Mouse (Mus musculus): ENCODE results near the gene Brd2. TPM values are rescaled to one million over a fixed set of nuclear protein-coding genes. Genes with fewer than 3 reads are reported as not detected.

Brd2 gene
- polyA plus RNA-seq, 1 experiment from 2014 or later = 140 TPM

DNA sequence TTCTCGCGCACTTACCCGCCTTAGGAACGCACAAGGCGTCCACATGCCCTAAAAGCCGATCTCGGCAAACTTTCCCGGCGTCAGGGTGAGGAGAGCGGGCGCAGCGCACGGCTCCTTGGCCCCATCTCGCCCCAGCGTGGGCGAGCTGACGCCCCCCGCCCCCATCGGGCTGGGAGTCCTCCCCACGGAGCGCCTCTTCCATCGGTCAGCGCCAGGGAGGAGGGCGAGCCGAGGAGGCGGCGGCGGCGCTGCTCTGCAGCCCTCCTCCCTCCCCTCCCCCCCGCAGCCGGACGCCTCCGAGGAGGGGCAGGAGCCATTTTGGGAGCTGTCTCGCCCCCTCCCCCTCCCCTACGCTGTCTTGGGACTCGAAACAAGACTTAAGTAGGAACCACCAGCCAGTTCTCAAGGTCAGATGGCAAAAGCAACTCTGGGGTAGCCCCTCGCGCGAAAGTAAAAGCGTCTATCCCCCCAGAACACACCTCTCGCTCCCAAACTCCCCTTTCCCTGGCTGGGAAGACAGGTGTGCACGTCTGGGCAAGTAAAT is 2.2 kb downstream of the Brd2 start:
- peak; percentile 12 for ATAC-seq (replicated peaks; ENCODE audit: low FRiP score)
- WGBS = under 1% methylated on average over 34 of the region's 42 CpGs
- Histone ChIP-seq H3K4me2 (peak overlapping the region; percentile 94), H3K4me3 (replicated peaks) (peak overlapping the region; percentile 86), H3K9ac (peak overlapping the region; percentile 94), H3K27ac (peak overlapping the region; percentile 100), H3K9me3 (replicated peaks) (no peaks in the 10 kb centered on the region), H3K27me3 (no peaks in the 10 kb centered on the region), H3K36me3 (peaks cover 32% of the 10 kb centered on the region), H3K4me1 (peaks cover 39% of the 10 kb centered on the region)

DNA sequence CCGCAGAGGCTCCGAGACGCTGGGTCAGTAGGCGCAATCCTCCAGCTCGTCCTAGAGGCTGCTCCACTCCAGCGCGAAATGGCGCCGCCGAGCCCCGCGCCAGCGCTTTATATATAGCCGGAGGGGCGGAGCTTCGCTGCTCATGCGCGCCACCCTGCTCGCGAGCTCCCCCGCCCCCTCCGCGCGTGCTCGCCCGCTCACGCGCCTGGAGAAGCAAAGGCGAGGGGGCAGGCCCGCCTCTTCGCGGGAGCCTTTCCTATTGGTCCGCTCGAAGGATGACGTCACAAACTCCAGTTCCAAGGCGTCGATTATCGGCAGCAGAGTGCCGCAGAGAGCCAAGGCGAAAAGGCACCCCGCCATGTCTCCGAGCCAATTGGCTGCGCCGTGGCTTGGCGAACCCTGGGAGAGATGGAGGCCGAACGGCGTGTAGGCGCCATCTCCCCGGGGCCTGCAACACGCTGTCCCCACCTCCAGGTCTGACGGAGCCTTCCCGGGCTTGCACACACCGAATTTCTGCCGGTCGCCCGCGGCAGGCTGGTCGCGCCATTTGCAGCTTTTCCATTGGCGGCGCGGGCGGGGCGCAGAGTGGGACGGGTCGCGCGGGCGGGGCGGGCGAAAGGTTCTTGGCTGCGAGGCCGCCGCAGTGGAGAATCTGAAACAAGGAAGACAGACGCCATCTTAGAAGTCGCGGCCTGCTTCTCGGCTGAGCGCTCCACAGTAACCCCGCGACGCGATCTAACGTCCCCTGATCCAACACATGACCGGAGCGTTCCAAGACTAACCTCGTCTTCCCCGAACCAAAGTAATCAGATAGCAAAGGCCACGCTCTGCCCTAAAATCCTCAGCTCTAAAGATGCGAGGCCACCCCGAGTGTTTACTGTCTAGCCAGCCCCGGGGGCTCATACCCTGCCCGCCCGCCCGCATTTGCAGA is 2.9 kb downstream of the Brd2 start, which contains the start of gene H2-DMa:
Gene H2-DMa, plus strand, starts transcription at position 293 of the 931 bp plus-strand sequence.
- Histone ChIP-seq H3K9ac (peak within 1 kb of the TSS; percentile 94), H3K9me3 (replicated peaks) (no peaks in the 10 kb centered on the region), H3K4me3 (replicated peaks) (peak within 1 kb of the TSS; percentile 86), H3K36me3 (peaks cover 39% of the 10 kb centered on the region), H3K4me2 (peak within 1 kb of the TSS; percentile 94), H3K4me1 (peaks cover 39% of the 10 kb centered on the region), H3K27ac (peak within 1 kb of the TSS; percentile 100), H3K27me3 (no peaks in the 10 kb centered on the region)
- under 1% methylated on average over 96 of the region's 96 CpGs for WGBS
- peak; percentile 74 for ATAC-seq (replicated peaks; ENCODE audit: low FRiP score)

DNA sequence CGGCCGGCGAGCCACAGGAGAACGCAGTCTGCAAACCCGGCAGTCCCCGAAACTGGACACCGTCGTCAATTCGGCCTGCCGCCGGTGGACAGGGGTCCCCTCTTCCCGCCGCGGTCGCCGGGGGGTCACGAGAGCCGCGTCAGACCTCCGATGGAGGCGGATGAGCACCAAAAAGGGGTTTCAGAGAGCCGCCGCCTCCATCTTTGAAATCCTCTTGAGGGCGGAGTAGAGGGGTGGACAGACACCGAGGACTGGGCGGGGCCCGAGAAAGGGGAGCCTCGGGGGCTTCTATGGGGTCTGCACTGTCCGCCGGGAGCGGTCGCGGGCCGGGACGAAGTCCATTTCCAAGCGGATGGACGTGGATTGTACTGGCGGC is 3.6 kb downstream of the Brd2 start:
- Histone ChIP-seq H3K36me3 (peaks cover 46% of the 10 kb centered on the region), H3K9me3 (replicated peaks) (no peaks in the 10 kb centered on the region), H3K9ac (peak overlapping the region; percentile 79), H3K4me1 (peaks cover 34% of the 10 kb centered on the region), H3K27ac (peak overlapping the region; percentile 100), H3K4me3 (replicated peaks) (peak overlapping the region; percentile 86), H3K27me3 (no peaks in the 10 kb centered on the region), H3K4me2 (peak overlapping the region; percentile 94)
- no peak for ATAC-seq (replicated peaks; ENCODE audit: low FRiP score)
- WGBS = under 1% methylated on average over 38 of the region's 38 CpGs

DNA sequence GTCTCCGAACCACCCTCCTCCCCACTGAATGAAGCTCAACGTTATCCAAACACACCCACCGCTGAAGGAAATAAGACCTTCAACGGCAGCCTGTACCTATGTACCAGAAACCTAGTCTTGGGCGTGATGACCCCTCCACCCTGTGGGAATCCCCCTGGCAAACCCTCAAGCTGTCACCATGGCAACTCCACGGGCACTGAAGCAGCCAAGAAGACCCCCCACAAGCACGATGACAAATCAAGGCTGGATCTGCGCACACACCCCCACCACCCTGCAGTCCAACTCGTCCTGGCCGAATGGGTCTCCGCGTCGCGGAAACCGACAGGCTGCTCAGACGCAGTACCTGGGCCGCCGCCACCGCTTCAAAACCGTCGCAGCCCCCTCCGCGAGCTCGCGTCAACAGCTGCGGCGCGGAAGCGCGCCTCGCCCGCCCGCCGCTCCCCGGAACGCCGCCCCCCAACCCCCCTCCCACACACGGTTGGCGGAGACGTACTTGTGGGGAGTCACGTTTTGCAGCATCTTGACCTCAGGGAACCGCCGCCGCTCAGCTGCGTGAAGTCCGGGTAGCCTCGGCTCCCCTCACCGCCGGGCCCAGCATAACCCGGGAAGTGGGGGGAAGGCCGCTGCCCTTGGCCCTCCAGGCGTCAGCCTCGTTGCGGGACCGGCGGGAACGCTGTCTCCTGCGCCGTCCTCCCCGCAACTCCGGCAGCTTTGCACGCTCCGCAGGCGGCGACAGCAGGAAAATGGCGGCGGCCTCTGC is 4.1 kb downstream of the Brd2 start:
- H3K27ac ChIP-seq = peak overlapping the region; percentile 100
- H3K27me3 ChIP-seq = no peaks in the 10 kb centered on the region
- H3K4me2 ChIP-seq = peak overlapping the region; percentile 94
- no peaks in the 10 kb centered on the region for H3K9me3 ChIP-seq (replicated peaks)
- H3K4me3 ChIP-seq (replicated peaks) = peak overlapping the region; percentile 86
- peaks cover 32% of the 10 kb centered on the region for H3K4me1 ChIP-seq
- H3K36me3 ChIP-seq = peaks cover 52% of the 10 kb centered on the region
- under 1% methylated on average over 66 of the region's 67 CpGs for WGBS
- ATAC-seq (replicated peaks; ENCODE audit: low FRiP score) = no peak
- peak overlapping the region; percentile 79 for H3K9ac ChIP-seq

DNA sequence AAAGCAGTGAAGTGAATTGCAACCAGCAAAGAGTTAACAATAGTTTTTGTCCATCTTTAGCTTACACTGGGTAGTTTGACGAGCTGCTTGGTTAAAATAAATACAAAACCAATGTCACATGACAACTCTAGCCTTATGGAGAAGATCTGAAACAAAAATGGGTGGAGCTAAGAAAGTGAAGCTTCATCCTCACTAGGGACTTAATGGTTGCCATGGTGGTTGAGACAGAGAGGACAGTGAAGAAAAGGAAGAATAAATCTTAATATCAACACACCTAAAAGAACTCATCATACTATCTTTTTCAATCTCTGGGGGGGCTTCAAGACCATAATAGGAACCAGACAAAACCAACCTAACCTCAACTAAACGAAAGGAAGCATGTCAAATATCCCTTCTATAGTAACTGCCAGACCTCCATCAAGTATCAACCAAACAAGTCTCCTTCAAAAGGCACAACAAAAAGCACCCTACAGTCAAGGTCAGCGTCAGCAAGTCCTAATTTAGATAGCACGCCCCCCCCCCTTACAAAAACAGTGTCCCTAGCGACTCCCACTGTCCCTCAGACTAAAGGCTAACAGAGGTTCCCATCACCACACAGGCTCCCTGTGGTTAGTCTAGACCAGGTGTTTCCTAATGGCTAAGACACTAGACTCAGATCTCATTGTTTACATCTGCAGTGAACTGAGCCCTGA is 4.9 kb downstream of the Brd2 start:
- under 1% methylated on average over 5 of the region's 5 CpGs for WGBS

GRCm38 (mm10) chr17:34116736-34117370 is 5.6 kb downstream of the Brd2 start:
- peaks cover 29% of the 10 kb centered on the region for H3K4me1 ChIP-seq
- H3K36me3 ChIP-seq = peaks cover 66% of the 10 kb centered on the region
- H3K27me3 ChIP-seq = no peaks in the 10 kb centered on the region
- 23% methylated on average over 7 of the region's 7 CpGs for WGBS
- 0 out of 2 replicates have a peak overlapping the region, but pooled peaks have one; percentile 4 for H3K27ac ChIP-seq
- H3K9ac ChIP-seq = peak overlapping the region; percentile 79
- peak overlapping the region; percentile 94 for H3K4me2 ChIP-seq
- no peak for ATAC-seq (replicated peaks; ENCODE audit: low FRiP score)
- H3K9me3 ChIP-seq (replicated peaks) = no peaks in the 10 kb centered on the region
- H3K4me3 ChIP-seq (replicated peaks) = peak overlapping the region; percentile 86

More for the DNA sequence above, 4.9 kb downstream of the Brd2 start:
- no peaks in the 10 kb centered on the region for H3K9me3 ChIP-seq (replicated peaks)
- ATAC-seq (replicated peaks; ENCODE audit: low FRiP score) = no peak
- H3K4me3 ChIP-seq (replicated peaks) = peak overlapping the region; percentile 86
- H3K4me1 ChIP-seq = peaks cover 29% of the 10 kb centered on the region
- peaks cover 59% of the 10 kb centered on the region for H3K36me3 ChIP-seq
- peak overlapping the region; percentile 79 for H3K9ac ChIP-seq
- H3K27ac ChIP-seq = no peak overlapping the region
- no peaks in the 10 kb centered on the region for H3K27me3 ChIP-seq
- H3K4me2 ChIP-seq = peak overlapping the region; percentile 94

- Histone ChIP-seq H3K9ac (0 out of 2 replicates have a peak overlapping the region, but pooled peaks have one; percentile 6), H3K4me2 (no peak overlapping the region), H3K27ac (no peak overlapping the region), H3K27me3 (no peaks in the 10 kb centered on the region), H3K9me3 (replicated peaks) (no peaks in the 10 kb centered on the region), H3K36me3 (peaks cover 93% of the 10 kb centered on the region), H3K4me3 (replicated peaks) (no peak overlapping the region), H3K4me1 (peaks cover 29% of the 10 kb centered on the region)
- ATAC-seq (replicated peaks; ENCODE audit: low FRiP score) = no peak
- WGBS = 94% methylated on average over 7 of the region's 7 CpGs
Observed at GRCm38 (mm10) chr17:34114114-34114513, 8.3 kb downstream of the Brd2 start.

- 65% methylated on average over 8 of the region's 8 CpGs for WGBS
- Histone ChIP-seq H3K27ac (peak overlapping the region; percentile 41; the same call in 1 of the 2 replicates), H3K9me3 (replicated peaks) (no peaks in the 10 kb centered on the region), H3K4me3 (replicated peaks) (no peak overlapping the region), H3K36me3 (peaks cover 65% of the 10 kb centered on the region), H3K9ac (no peak overlapping the region), H3K27me3 (no peaks in the 10 kb centered on the region), H3K4me2 (no peak overlapping the region), H3K4me1 (peaks cover 9% of the 10 kb centered on the region)
- no peak for ATAC-seq (replicated peaks; ENCODE audit: low FRiP score)
Observed at GRCm38 (mm10) chr17:34110309-34110708, 12.1 kb downstream of the Brd2 start.

DNA sequence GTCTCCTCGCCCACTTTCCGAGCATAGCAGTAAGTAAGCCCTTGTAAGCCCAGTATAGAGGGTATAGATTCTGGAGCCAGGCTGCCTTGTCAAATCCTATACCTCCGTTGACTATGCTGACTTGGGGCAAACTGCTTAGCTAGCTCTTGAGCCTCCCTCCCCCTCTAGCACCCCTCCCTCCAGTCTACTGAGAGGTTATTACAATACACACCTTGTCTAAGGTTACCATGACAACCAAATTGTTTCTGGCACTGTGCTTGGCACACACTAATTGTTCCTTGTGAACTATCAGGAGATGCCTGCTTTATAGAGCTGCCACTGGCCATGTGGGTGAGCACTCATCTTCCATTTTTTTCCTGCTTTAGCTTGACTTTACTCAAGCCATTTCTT is 12.6 kb downstream of the Brd2 start:
- Histone ChIP-seq H3K27me3 (no peaks in the 10 kb centered on the region), H3K27ac (peak overlapping the region; percentile 48), H3K4me1 (peaks cover 4% of the 10 kb centered on the region), H3K36me3 (peaks cover 60% of the 10 kb centered on the region), H3K9me3 (replicated peaks) (no peaks in the 10 kb centered on the region), H3K4me3 (replicated peaks) (no peak overlapping the region), H3K9ac (no peak overlapping the region), H3K4me2 (no peak overlapping the region)
- 67% methylated on average over 3 of the region's 3 CpGs for WGBS
- 0 out of 2 replicates have a peak, but pooled peaks have one; percentile 16 for ATAC-seq (replicated peaks; ENCODE audit: low FRiP score)

GRCm38 (mm10) chr17:34109038-34109805 is 13.2 kb downstream of the Brd2 start:
- peak overlapping the region; percentile 48 for H3K27ac ChIP-seq
- H3K27me3 ChIP-seq = no peaks in the 10 kb centered on the region
- WGBS = 77% methylated on average over 14 of the region's 14 CpGs
- H3K9ac ChIP-seq = no peak overlapping the region
- no peak overlapping the region for H3K4me2 ChIP-seq
- 0 out of 2 replicates have a peak, but pooled peaks cover 2% of the 10 kb centered on the region for H3K4me1 ChIP-seq
- 0 out of 2 replicates have a peak, but pooled peaks have one; percentile 47 for ATAC-seq (replicated peaks; ENCODE audit: low FRiP score)
- H3K36me3 ChIP-seq = peaks cover 54% of the 10 kb centered on the region
- no peak overlapping the region for H3K4me3 ChIP-seq (replicated peaks)
- no peaks in the 10 kb centered on the region for H3K9me3 ChIP-seq (replicated peaks)
